Mouse (Mus musculus) lung, adult 2 months (tissue): Measurements from ENCODE around the gene 4930563M21Rik.

Source experiments
- CTCF ChIP-seq: fragments of 200-500 bp; IDR thresholded peaks from 2 replicates; pipeline ENCODE4 v1.5.1; 2011; ENCODE audit warnings: mild to moderate bottlenecking, low read length, control low read depth; ENCODE audit not compliant: insufficient read depth
- POLR2A ChIP-seq: fragments of 200-500 bp; IDR thresholded peaks from 2 replicates; pipeline ENCODE4 v1.6.1; 2011; ENCODE audit warnings: low read depth, mild to moderate bottlenecking, control low read depth, low read length, borderline replicate concordance; ENCODE audit errors: extremely low read depth

GRCm38 (mm10) chr9:56032219-56032618 is 21.9 kb upstream of the 4930563M21Rik start:
- TF ChIP-seq CTCF (no peak), POLR2A (no peak)
